16 mouse cellular contexts compared by ENCODE assay signal in genomic region chr2:178516421-178516820, GRCm38 (mm10).
A peak's percentile ranks its signal among the peaks of the same experiment; 100 is the strongest.
DNase-seq lines count a peak whose midpoint lies in the region; ATAC-seq and TF ChIP-seq lines count a peak whose summit lies in the region.
"Had no signal": no experiment of that assay in that cellular context is flagged by ENCODE, and none has a peak within 500 bp of the region (broad histone marks: within the 10 kb centered on the region; RNA-seq: fewer than 3 reads in every experiment).

No protein-coding gene starts in this region.

- ATAC-seq in monocyte, adult 5-6 weeks (replicated peaks; ENCODE audit: insufficient number of reproducible peaks, low FRiP score, low TSS enrichment, poor library complexity, severe bottlenecking) = 0 out of 2 replicates have a peak, but pooled peaks have one; percentile 21
- ATAC-seq in CD4-positive, CD25-positive, alpha-beta regulatory T cell, adult 4 months = no peak
- ATAC-seq: forebrain, embryonic 14.5 days; midbrain, embryonic 15.5 days had no signal

- DNase-seq in layer of hippocampus, adult 2 months (ENCODE audit: low spot score in 2 of 2) = no peak
- no peak for DNase-seq in layer of hippocampus, postnatal 14 days (ENCODE audit: low spot score in 2 of 2)
- peak; percentile 53 to 59 for DNase-seq in B cell, adult 2 months
- no peak for DNase-seq in brain, embryonic 14.5 days (ENCODE audit: low read depth)
- no peak for DNase-seq in adrenal gland, adult 8-10 months
- DNase-seq: adrenal gland, postnatal 10 days; cerebellum, adult 8-10 months; kidney, postnatal 14 days; layer of hippocampus, adult 9-11 months; lung, postnatal 36 days; thymus, postnatal 25 days had no signal

- H3K4me3 ChIP-seq in layer of hippocampus, adult 2 months = no peak overlapping the region
- H3K4me3 ChIP-seq: midbrain, embryonic 15.5 days; neural tube, embryonic 12.5 days had no signal

- TF ChIP-seq POLR2A in brain, embryonic 14.5 days (IDR thresholded peaks at IDR 0.05; ENCODE audit: borderline replicate concordance, extremely low read depth, insufficient read depth, insufficient read length, poor library complexity, severe bottlenecking) = no peak

- H3K27ac ChIP-seq in layer of hippocampus, adult 2 months = no peak overlapping the region
- H3K27ac ChIP-seq: midbrain, embryonic 15.5 days; neural tube, embryonic 12.5 days had no signal

- peak; percentile 25; the same call in 1 of the 2 replicates for TF ChIP-seq CTCF in layer of hippocampus, adult 2 months (conservative IDR thresholded peaks at IDR 0.05)
- peak; percentile 25; the same call in 1 of the 2 replicates for TF ChIP-seq CTCF in brain, embryonic 14.5 days (IDR thresholded peaks at IDR 0.05; ENCODE audit: borderline replicate concordance, extremely low read depth, insufficient read depth, insufficient read length)

Comparison
In these comparisons a context has a peak if more than half of its experiments do, and no peak if none do; other contexts are left out.
1. DNase-seq: peak in B cell, adult 2 months (2 of 2); none in layer of hippocampus, adult 2 months (0 of 2), layer of hippocampus, postnatal 14 days (0 of 2), brain, embryonic 14.5 days (single experiment) and adrenal gland, adult 8-10 months (single experiment).